Mouse (Mus musculus) heart, embryonic 10.5 days (tissue): ENCODE measurements around the gene Zfp869. TPM values are rescaled to one million over a fixed set of nuclear protein-coding genes. Genes with fewer than 3 reads are reported as not detected.
"Not testable (repeated sequence)": the region's sequence is repeated elsewhere in the genome, so short reads cannot be mapped to it uniquely, and the experiment has no call there.

Source experiments
- DNase-seq: peaks from one replicate; pipeline ENCODE4 v3.0.0-alpha.2; 2017; ENCODE audit warnings: low spot score
- H3K27ac ChIP-seq: fragments of 300-500 bp; sonication (generic); 2 replicates; pipeline ENCODE4 v1.5.1; 2016; ENCODE audit warnings: mild to moderate bottlenecking
- H3K27me3 ChIP-seq: fragments of 300-500 bp; sonication (generic); 2 replicates; pipeline ENCODE4 v1.6.1; 2016; ENCODE audit warnings: mild to moderate bottlenecking; ENCODE audit not compliant: poor library complexity, insufficient read depth, severe bottlenecking
- H3K36me3 ChIP-seq: fragments of 300-500 bp; sonication (generic); 2 replicates; pipeline ENCODE4 v1.6.1; 2016; ENCODE audit warnings: mild to moderate bottlenecking, moderate library complexity
- H3K4me1 ChIP-seq: fragments of 300-500 bp; sonication (generic); 2 replicates; pipeline ENCODE4 v1.6.1; 2016; ENCODE audit warnings: mild to moderate bottlenecking
- H3K4me3 ChIP-seq: fragments of 300-500 bp; sonication (generic); 2 replicates; pipeline ENCODE4 v1.5.1; 2016; ENCODE audit warnings: mild to moderate bottlenecking, moderate library complexity
- H3K9me3 ChIP-seq: fragments of 300-500 bp; sonication (generic); 2 replicates; pipeline ENCODE4 v1.6.1; 2016; ENCODE audit warnings: mild to moderate bottlenecking, moderate library complexity
- WGBS: fragments of 180-500 bp; shearing (Covaris S2); methylation state at CpG from one replicate; pipeline ENCODE4 v1.1.7; 2016; 5-methylcytosine and 5-hydroxymethylcytosine counted together
- polyA plus RNA-seq: library from polyadenylated mRNA; unstranded; fragments of >200 nt; fragmentation: Nextera tagmentation; extraction: Ambion mirVana; gene quantifications from 2 replicates; pipeline ENCODE4 v1.2.1, GENCODE M21; 2016

Gene Zfp869
- polyA plus RNA-seq, 1 experiment from 2014 or later = 28.5 TPM

- not testable (repeated sequence) for DNase-seq, H3K4me3 ChIP-seq, H3K4me1 ChIP-seq, H3K9me3 ChIP-seq, H3K27ac ChIP-seq, H3K27me3 ChIP-seq
- peaks cover 21% of the 10 kb centered on the region; the same call in 1 of the 2 replicates for H3K36me3 ChIP-seq
- WGBS = 70% methylated on average over 2 of the region's 2 CpGs
These were observed 45.5 kb downstream of the Zfp869 start for GRCm38 (mm10) chr8:69665051-69665450.

DNA sequence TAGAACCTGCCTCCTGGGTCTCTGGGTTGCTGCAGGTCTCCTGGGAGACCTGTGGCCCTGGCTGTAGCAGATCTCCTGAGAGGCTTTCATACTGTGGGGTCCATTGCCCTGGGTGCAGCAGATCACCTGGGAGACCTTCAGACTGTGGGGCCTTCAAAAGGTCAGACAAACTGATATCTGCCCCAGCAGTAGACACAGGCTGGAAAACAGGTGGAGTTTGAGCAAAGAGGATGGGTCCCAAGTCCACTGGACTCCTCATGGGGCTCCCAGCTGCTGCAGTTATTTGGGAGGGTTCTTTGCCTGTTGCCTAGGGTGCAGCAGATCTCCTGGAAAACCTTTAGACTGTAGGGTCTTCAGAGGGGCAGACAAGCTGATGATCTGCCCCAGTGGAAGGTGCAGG is 49.2 kb downstream of the Zfp869 start:
- peaks cover 27% of the 10 kb centered on the region; the same call in 1 of the 2 replicates for H3K36me3 ChIP-seq
- H3K4me3 ChIP-seq = no peak overlapping the region
- DNase-seq = no peak
- no peaks in the 10 kb centered on the region for H3K27me3 ChIP-seq
- peaks cover 5% of the 10 kb centered on the region; the same call in 1 of the 2 replicates for H3K9me3 ChIP-seq
- no peak overlapping the region for H3K27ac ChIP-seq
- H3K4me1 ChIP-seq = no peaks in the 10 kb centered on the region

Other genes with a start within 250 kb of the Zfp869 start
- gene Gm7697, start 187.7 kb downstream of the Zfp869 start, polyA plus RNA-seq = not detected in 2 replicates
- gene Zfp868, start 85.2 kb downstream of the Zfp869 start, polyA plus RNA-seq = 16.9 and 18.8 TPM in 2 replicates
- gene Zfp964, start 56.2 kb downstream of the Zfp869 start, polyA plus RNA-seq = 1.3 and 1.4 TPM in 2 replicates
- 3.6 and 4.1 TPM in 2 replicates for gene Zfp963, start 39.2 kb upstream of the Zfp869 start, polyA plus RNA-seq
- gene Gm20422, start 64.2 kb upstream of the Zfp869 start, polyA plus RNA-seq = 0.44 and 0.65 TPM in 2 replicates
- gene Atp13a1, start 80.4 kb upstream of the Zfp869 start, polyA plus RNA-seq = 43.2 and 48.3 TPM in 2 replicates
- 20.4 and 26.4 TPM in 2 replicates for gene Zfp866, start 80.5 kb upstream of the Zfp869 start, polyA plus RNA-seq
- gene Gmip, start 98.0 kb upstream of the Zfp869 start, polyA plus RNA-seq = 10.3 and 10.7 TPM in 2 replicates
- gene Lpar2, start 111.7 kb upstream of the Zfp869 start, polyA plus RNA-seq = 0.32 and 0.73 TPM in 2 replicates
- 5.6 and 6.3 TPM in 2 replicates for gene Pbx4, start 121.8 kb upstream of the Zfp869 start, polyA plus RNA-seq
- 0.48 and 0.63 TPM in 2 replicates for gene Cilp2, start 177.0 kb upstream of the Zfp869 start, polyA plus RNA-seq
- 2.7 and 2.9 TPM in 2 replicates for gene Tssk6, start 191.5 kb upstream of the Zfp869 start, polyA plus RNA-seq
- 217 and 256 TPM in 2 replicates for gene Ndufa13, start 191.8 kb upstream of the Zfp869 start, polyA plus RNA-seq
- gene Yjefn3, start 192.0 kb upstream of the Zfp869 start, polyA plus RNA-seq = 6.7 and 8.7 TPM in 2 replicates